Mouse (Mus musculus): ENCODE data around the gene Dysf. TPM values are rescaled to one million over a fixed set of nuclear protein-coding genes. Genes with fewer than 3 reads are reported as not detected.

The Dysf gene
- polyA plus RNA-seq, 1 experiment from 2014 or later, result 4.7 TPM

GRCm38 (mm10) chr6:84232063-84232760 lies 223.8 kb downstream of the Dysf start:
- Histone ChIP-seq H3K9me3 (ENCODE audit: control insufficient read depth, low read length) (no peaks in the 10 kb centered on the region), H3K27me3 (replicated peaks; ENCODE audit: control insufficient read depth, insufficient read depth, low read length) (no peaks in the 10 kb centered on the region), H3K36me3 (ENCODE audit: control insufficient read depth, insufficient read depth, low read length) (no peaks in the 10 kb centered on the region), H3K4me1 (replicated peaks; ENCODE audit: control insufficient read depth, insufficient read depth, low read length) (no peaks in the 10 kb centered on the region), H3K9ac (ENCODE audit: low read depth, low read length) (no peak overlapping the region), H3K4me3 (ENCODE audit: low read depth, low read length) (no peak overlapping the region), H3K4me2 (no peak overlapping the region), H3K27ac (ENCODE audit: low read depth, low read length) (no peak overlapping the region)
- ATAC-seq (replicated peaks; ENCODE audit: low FRiP score) (no peak), DNase-seq (ENCODE audit: low spot score) (no peak)
- 53% methylated on average over 8 of the region's 8 CpGs for WGBS

GRCm38 (mm10) chr6:84233783-84234182 lies 225.4 kb downstream of the Dysf start:
- DNase-seq (ENCODE audit: low spot score) (no peak), ATAC-seq (replicated peaks; ENCODE audit: low FRiP score) (no peak)
- H3K9ac ChIP-seq (ENCODE audit: low read depth, low read length), result no peak overlapping the region
- no peak overlapping the region for H3K27ac ChIP-seq (ENCODE audit: low read depth, low read length)
- no peak overlapping the region for H3K4me2 ChIP-seq
- no peaks in the 10 kb centered on the region for H3K27me3 ChIP-seq (replicated peaks; ENCODE audit: control insufficient read depth, insufficient read depth, low read length)
- H3K36me3 ChIP-seq (ENCODE audit: control insufficient read depth, insufficient read depth, low read length), result no peaks in the 10 kb centered on the region
- H3K4me3 ChIP-seq (ENCODE audit: low read depth, low read length), result no peak overlapping the region
- H3K4me1 ChIP-seq (replicated peaks; ENCODE audit: control insufficient read depth, insufficient read depth, low read length), result no peaks in the 10 kb centered on the region
- H3K9me3 ChIP-seq (ENCODE audit: control insufficient read depth, low read length), result no peaks in the 10 kb centered on the region
- WGBS, result 49% methylated on average over 6 of the region's 6 CpGs

GRCm38 (mm10) chr6:84235365-84235764 lies 227.0 kb downstream of the Dysf start:
- Histone ChIP-seq H3K9me3 (ENCODE audit: control insufficient read depth, low read length) (no peaks in the 10 kb centered on the region), H3K27me3 (replicated peaks; ENCODE audit: control insufficient read depth, insufficient read depth, low read length) (no peaks in the 10 kb centered on the region), H3K4me3 (ENCODE audit: low read depth, low read length) (no peak overlapping the region), H3K36me3 (ENCODE audit: control insufficient read depth, insufficient read depth, low read length) (no peaks in the 10 kb centered on the region), H3K9ac (ENCODE audit: low read depth, low read length) (no peak overlapping the region), H3K4me1 (replicated peaks; ENCODE audit: control insufficient read depth, insufficient read depth, low read length) (no peaks in the 10 kb centered on the region), H3K27ac (ENCODE audit: low read depth, low read length) (no peak overlapping the region), H3K4me2 (no peak overlapping the region)
- no peak for ATAC-seq (replicated peaks; ENCODE audit: low FRiP score)
- WGBS, result 83% methylated on average over 2 of the region's 2 CpGs
- DNase-seq (ENCODE audit: low spot score), result no peak

GRCm38 (mm10) chr6:84243385-84243784 lies 235.0 kb downstream of the Dysf start:
- DNase-seq (ENCODE audit: low spot score) (no peak), ATAC-seq (replicated peaks; ENCODE audit: low FRiP score) (no peak)
- no peak overlapping the region for H3K4me2 ChIP-seq
- H3K9me3 ChIP-seq (ENCODE audit: control insufficient read depth, low read length), result no peaks in the 10 kb centered on the region
- H3K4me3 ChIP-seq (ENCODE audit: low read depth, low read length), result no peak overlapping the region
- no peaks in the 10 kb centered on the region for H3K36me3 ChIP-seq (ENCODE audit: control insufficient read depth, insufficient read depth, low read length)
- 77% methylated on average over 3 of the region's 3 CpGs for WGBS
- no peak overlapping the region for H3K27ac ChIP-seq (ENCODE audit: low read depth, low read length)
- no peaks in the 10 kb centered on the region for H3K4me1 ChIP-seq (replicated peaks; ENCODE audit: control insufficient read depth, insufficient read depth, low read length)
- H3K27me3 ChIP-seq (replicated peaks; ENCODE audit: control insufficient read depth, insufficient read depth, low read length), result no peaks in the 10 kb centered on the region
- H3K9ac ChIP-seq (ENCODE audit: low read depth, low read length), result no peak overlapping the region

GRCm38 (mm10) chr6:84246101-84246760 lies 237.8 kb downstream of the Dysf start:
- no peak overlapping the region for H3K9ac ChIP-seq (ENCODE audit: low read depth, low read length)
- ATAC-seq (replicated peaks; ENCODE audit: low FRiP score) (no peak), DNase-seq (ENCODE audit: low spot score) (no peak)

GRCm38 (mm10) chr6:84246979-84247378 lies 238.6 kb downstream of the Dysf start:
- no peak for DNase-seq (ENCODE audit: low spot score)
- H3K9ac ChIP-seq (ENCODE audit: low read depth, low read length), result no peak overlapping the region
- 50% methylated on average over 5 of the region's 5 CpGs for WGBS

More at GRCm38 (mm10) chr6:84246101-84246760, 237.8 kb downstream of the Dysf start:
- WGBS, result 82% methylated on average over 4 of the region's 4 CpGs
- Histone ChIP-seq H3K4me2 (no peak overlapping the region), H3K4me1 (replicated peaks; ENCODE audit: control insufficient read depth, insufficient read depth, low read length) (no peaks in the 10 kb centered on the region), H3K9me3 (ENCODE audit: control insufficient read depth, low read length) (no peaks in the 10 kb centered on the region), H3K4me3 (ENCODE audit: low read depth, low read length) (no peak overlapping the region), H3K36me3 (ENCODE audit: control insufficient read depth, insufficient read depth, low read length) (no peaks in the 10 kb centered on the region), H3K27ac (ENCODE audit: low read depth, low read length) (no peak overlapping the region), H3K27me3 (replicated peaks; ENCODE audit: control insufficient read depth, insufficient read depth, low read length) (no peaks in the 10 kb centered on the region)

More at GRCm38 (mm10) chr6:84246979-84247378, 238.6 kb downstream of the Dysf start:
- H3K4me1 ChIP-seq (replicated peaks; ENCODE audit: control insufficient read depth, insufficient read depth, low read length), result no peaks in the 10 kb centered on the region
- no peak for ATAC-seq (replicated peaks; ENCODE audit: low FRiP score)
- no peaks in the 10 kb centered on the region for H3K27me3 ChIP-seq (replicated peaks; ENCODE audit: control insufficient read depth, insufficient read depth, low read length)
- H3K4me2 ChIP-seq, result no peak overlapping the region
- no peaks in the 10 kb centered on the region for H3K9me3 ChIP-seq (ENCODE audit: control insufficient read depth, low read length)
- H3K4me3 ChIP-seq (ENCODE audit: low read depth, low read length), result no peak overlapping the region
- no peak overlapping the region for H3K27ac ChIP-seq (ENCODE audit: low read depth, low read length)
- H3K36me3 ChIP-seq (ENCODE audit: control insufficient read depth, insufficient read depth, low read length), result no peaks in the 10 kb centered on the region

Other genes starting within 250 kb of the Dysf start
- 0.18 TPM in 1 of 2 replicates, not detected in the other for gene Ankrd53, start 245.9 kb upstream of the Dysf start, polyA plus RNA-seq (2014; fragmentation: Nextera tagmentation; extraction: Ambion mirVana)
- 69.8 and 77.3 TPM in 2 replicates for gene Tex261, start 232.8 kb upstream of the Dysf start, polyA plus RNA-seq (2014; fragmentation: Nextera tagmentation; extraction: Ambion mirVana)
- gene Nagk, start 213.6 kb upstream of the Dysf start, polyA plus RNA-seq (2014; fragmentation: Nextera tagmentation; extraction: Ambion mirVana), result 19.9 and 25.0 TPM in 2 replicates
- 8.4 and 9.2 TPM in 2 replicates for gene Paip2b, start 176.8 kb upstream of the Dysf start, polyA plus RNA-seq (2014; fragmentation: Nextera tagmentation; extraction: Ambion mirVana)
- 53.1 and 54.9 TPM in 2 replicates for gene Zfp638, start 141.5 kb upstream of the Dysf start, polyA plus RNA-seq (2014; fragmentation: Nextera tagmentation; extraction: Ambion mirVana)

All from liver, embryonic 11.5 days (tissue).